Mouse (Mus musculus) retina, adult 2 months (tissue): ENCODE data around the gene Ate1.
A peak's percentile ranks its signal among the peaks of the same experiment; 100 is the strongest.
"Not testable (repeated sequence)": the region's sequence is repeated elsewhere in the genome, so short reads cannot be mapped to it uniquely, and the experiment has no call there.

ENCODE experiments used
- DNase-seq: peaks from one replicate; pipeline ENCODE4 v3.0.0-alpha.2; 2012; ENCODE audit warnings: low read depth, low spot score

Ate1 gene

GRCm38 (mm10) chr7:130520049-130520425, at the start of gene Ate1:
Gene Ate1, minus strand, starts transcription at chr7:130520369.
- DNase-seq: no peak

- no peak for DNase-seq
Measured at GRCm38 (mm10) chr7:130568783-130569436, 48.7 kb upstream of the Ate1 start.

GRCm38 (mm10) chr7:130564596-130564995, 44.4 kb upstream of the Ate1 start:
- no peak for DNase-seq

- DNase-seq: no peak
Measured at GRCm38 (mm10) chr7:130563880-130564279, 43.7 kb upstream of the Ate1 start.

GRCm38 (mm10) chr7:130563276-130563675, 43.1 kb upstream of the Ate1 start:
- no peak for DNase-seq

GRCm38 (mm10) chr7:130560933-130561332, 40.8 kb upstream of the Ate1 start:
- no peak for DNase-seq

GRCm38 (mm10) chr7:130558592-130558991, 38.4 kb upstream of the Ate1 start:
- no peak for DNase-seq

GRCm38 (mm10) chr7:130555597-130555996, 35.4 kb upstream of the Ate1 start:
- DNase-seq: no peak

- no peak for DNase-seq
Measured at GRCm38 (mm10) chr7:130553321-130553720, 33.2 kb upstream of the Ate1 start.

- no peak for DNase-seq
Measured at GRCm38 (mm10) chr7:130552780-130553179, 32.6 kb upstream of the Ate1 start.

GRCm38 (mm10) chr7:130547635-130548175, 27.5 kb upstream of the Ate1 start:
- DNase-seq: no peak

GRCm38 (mm10) chr7:130546791-130547484, 26.8 kb upstream of the Ate1 start:
- peak; percentile 76 for DNase-seq

GRCm38 (mm10) chr7:130546421-130546790, 26.2 kb upstream of the Ate1 start:
- DNase-seq: no peak

- no peak for DNase-seq
Measured at GRCm38 (mm10) chr7:130545893-130546292, 25.7 kb upstream of the Ate1 start.

GRCm38 (mm10) chr7:130545401-130545800, 25.2 kb upstream of the Ate1 start:
- no peak for DNase-seq

GRCm38 (mm10) chr7:130543181-130543580, 23.0 kb upstream of the Ate1 start:
- DNase-seq: no peak

- no peak for DNase-seq
Measured at GRCm38 (mm10) chr7:130540176-130540575, 20.0 kb upstream of the Ate1 start.

GRCm38 (mm10) chr7:130537068-130537467, 16.9 kb upstream of the Ate1 start:
- no peak for DNase-seq

GRCm38 (mm10) chr7:130535174-130535573, 15.0 kb upstream of the Ate1 start:
- DNase-seq: no peak

GRCm38 (mm10) chr7:130533316-130534260, 13.4 kb upstream of the Ate1 start:
- DNase-seq: peak; percentile 78

- not testable (repeated sequence) for DNase-seq
Measured at GRCm38 (mm10) chr7:130531138-130531537, 11.0 kb upstream of the Ate1 start.

GRCm38 (mm10) chr7:130527306-130527705, 7.1 kb upstream of the Ate1 start:
- no peak for DNase-seq
